Mouse (Mus musculus): ENCODE measurements at regions not wholly inside any gene's neighbourhood (a gene's known extent, or its start where the extent isn't known, plus 50 kb on each side); places are given as distances from the start of the nearest gene placed in this dataset.

GRCm38 (mm10) chr13:44413305-44413704, 316.0 kb upstream of the Jarid2 start:
- DNase-seq: no peak

GRCm38 (mm10) chr13:44415971-44416370, 313.3 kb upstream of the Jarid2 start:
- no peak for DNase-seq

- no peak for DNase-seq
Measured at GRCm38 (mm10) chr13:44416986-44417385, 312.3 kb upstream of the Jarid2 start.

GRCm38 (mm10) chr13:44419056-44419455, 310.2 kb upstream of the Jarid2 start:
- no peak for DNase-seq

GRCm38 (mm10) chr13:44419472-44420226, 309.6 kb upstream of the Jarid2 start:
- no peak for DNase-seq

- DNase-seq: no peak
Measured at GRCm38 (mm10) chr13:44420227-44420592, 309.1 kb upstream of the Jarid2 start.

- DNase-seq: no peak
Measured at GRCm38 (mm10) chr13:44420941-44421340, 308.3 kb upstream of the Jarid2 start.

- peak; percentile 78 for DNase-seq
Measured at GRCm38 (mm10) chr13:44421426-44421825, 307.8 kb upstream of the Jarid2 start.

GRCm38 (mm10) chr13:44421922-44422321, 307.4 kb upstream of the Jarid2 start:
- DNase-seq: no peak

- DNase-seq: no peak
Measured at GRCm38 (mm10) chr13:44430492-44430891, 298.8 kb upstream of the Jarid2 start.

- no peak for DNase-seq
Measured at GRCm38 (mm10) chr13:44437709-44438108, 291.6 kb upstream of the Jarid2 start.

- no peak for DNase-seq
Measured at GRCm38 (mm10) chr13:44441061-44441460, 288.2 kb upstream of the Jarid2 start.

- DNase-seq: no peak
Measured at GRCm38 (mm10) chr13:44449216-44449830, 280.0 kb upstream of the Jarid2 start.

- DNase-seq: no peak
Measured at GRCm38 (mm10) chr13:44451224-44451623, 278.1 kb upstream of the Jarid2 start.

- DNase-seq: no peak
Measured at GRCm38 (mm10) chr13:44453131-44453530, 276.1 kb upstream of the Jarid2 start.

- DNase-seq: no peak
Measured at GRCm38 (mm10) chr13:44454136-44454535, 275.1 kb upstream of the Jarid2 start.

- no peak for DNase-seq
Measured at GRCm38 (mm10) chr13:44455193-44455592, 274.1 kb upstream of the Jarid2 start.

- DNase-seq: no peak
Measured at GRCm38 (mm10) chr13:44458744-44459143, 270.5 kb upstream of the Jarid2 start.

GRCm38 (mm10) chr13:44459148-44459547, 270.1 kb upstream of the Jarid2 start:
- no peak for DNase-seq

- DNase-seq: no peak
Measured at GRCm38 (mm10) chr13:44463675-44464074, 265.6 kb upstream of the Jarid2 start.

GRCm38 (mm10) chr13:44465567-44465966, 263.7 kb upstream of the Jarid2 start:
- DNase-seq: no peak

GRCm38 (mm10) chr13:44468963-44469674, 260.2 kb upstream of the Jarid2 start:
- no peak for DNase-seq

GRCm38 (mm10) chr13:44469675-44470074, 259.6 kb upstream of the Jarid2 start:
- DNase-seq: no peak

GRCm38 (mm10) chr13:44473200-44473599, 256.1 kb upstream of the Jarid2 start:
- DNase-seq: no peak

Measured in right cerebral cortex, adult 18-20 months (tissue).